Mouse (Mus musculus): ENCODE measurements around the gene Inpp5d.

GRCm38 (mm10) chr1:87624826-87625225, 4.7 kb downstream of the Inpp5d start:
- TF ChIP-seq CTCF (IDR thresholded peaks at IDR 0.05; ENCODE audit: low read depth) (no peak), EP300 (optimal IDR thresholded peaks at IDR 0.05) (no peak)
